Mouse (Mus musculus): ENCODE results near the gene Mmp27. TPM values are rescaled to one million over a fixed set of nuclear protein-coding genes. Genes with fewer than 3 reads are reported as not detected.

Gene Mmp27
- polyA plus RNA-seq, 2 experiments from 2014 or later, result 0.34 TPM; not detected in 1

GRCm38 (mm10) chr9:7604005-7604404, 32.8 kb downstream of the Mmp27 start:
- no peak for ATAC-seq

- no peak for ATAC-seq
These were observed 34.4 kb downstream of the Mmp27 start for GRCm38 (mm10) chr9:7605638-7606037.

GRCm38 (mm10) chr9:7622582-7622981, 51.4 kb downstream of the Mmp27 start:
- ATAC-seq, result no peak

GRCm38 (mm10) chr9:7627931-7628330, 56.7 kb downstream of the Mmp27 start, which contains the start of gene Mmp20:
Gene Mmp20 (plus strand): TSS chr9:7628231.
- no peak for ATAC-seq

Other genes with a start within 250 kb of the Mmp27 start
- gene Mmp12, start 227.0 kb upstream of the Mmp27 start, polyA plus RNA-seq (2017; shearing (Covaris generic)), result not detected
- gene Mmp1b, start 183.3 kb upstream of the Mmp27 start, polyA plus RNA-seq (2017; shearing (Covaris generic)), result not detected
- gene Mmp3, start 125.6 kb upstream of the Mmp27 start, polyA plus RNA-seq (2017; shearing (Covaris generic)), result not detected
- not detected for gene Mmp10, start 69.0 kb upstream of the Mmp27 start, polyA plus RNA-seq (2017; shearing (Covaris generic))
- gene Mmp8, start 12.9 kb upstream of the Mmp27 start, polyA plus RNA-seq (2017; shearing (Covaris generic)), result under 1 TPM in 1 of 2 experiments, not detected in 1; 0.17 TPM
- not detected for gene Mmp20, start 56.8 kb downstream of the Mmp27 start, polyA plus RNA-seq (2017; shearing (Covaris generic))
- not detected for gene Mmp7, start 120.7 kb downstream of the Mmp27 start, polyA plus RNA-seq (2017; shearing (Covaris generic))
- gene Tmem123, start 192.6 kb downstream of the Mmp27 start, polyA plus RNA-seq (2017; shearing (Covaris generic)), result 100 to 1,000 TPM in 1 of 2 experiments, 10 to 100 TPM in 1; 84.8 to 104 TPM